Mouse (Mus musculus) cerebellum, adult 9-10 months (tissue): ENCODE results near the gene Casc1.

Source experiments
- DNase-seq: peaks from one replicate; pipeline ENCODE4 v3.0.0; 2022

The Casc1 gene

GRCm38 (mm10) chr6:145210816-145211338 is at the start of gene Casc1, which contains the start of gene Etfrf1:
Gene Casc1, minus strand, starts transcription at chr6:145211005.
Gene Etfrf1, plus strand, starts transcription at chr6:145211134.
- DNase-seq, result peak; percentile 100

- no peak for DNase-seq
Observed at GRCm38 (mm10) chr6:145256701-145257073, 45.9 kb upstream of the Casc1 start.

GRCm38 (mm10) chr6:145255952-145256700 is 45.3 kb upstream of the Casc1 start:
- DNase-seq, result no peak

GRCm38 (mm10) chr6:145250820-145251219 is 40.0 kb upstream of the Casc1 start:
- DNase-seq, result no peak

- peak; percentile 85 for DNase-seq
Observed at GRCm38 (mm10) chr6:145250185-145250791, 39.5 kb upstream of the Casc1 start, which contains the start of gene Kras. Gene Kras, minus strand, starts transcription at chr6:145250239.

- peak; percentile 64 for DNase-seq
Observed at GRCm38 (mm10) chr6:145249291-145250184, 38.7 kb upstream of the Casc1 start.

- no peak for DNase-seq
Observed at GRCm38 (mm10) chr6:145247886-145248285, 37.1 kb upstream of the Casc1 start.

- DNase-seq, result no peak
Observed at GRCm38 (mm10) chr6:145246841-145247240, 36.0 kb upstream of the Casc1 start.

GRCm38 (mm10) chr6:145242521-145242920 is 31.7 kb upstream of the Casc1 start:
- peak; percentile 45 for DNase-seq

- no peak for DNase-seq
Observed at GRCm38 (mm10) chr6:145240285-145240684, 29.5 kb upstream of the Casc1 start.

GRCm38 (mm10) chr6:145237148-145237547 is 26.3 kb upstream of the Casc1 start:
- no peak for DNase-seq

GRCm38 (mm10) chr6:145235367-145235766 is 24.6 kb upstream of the Casc1 start:
- DNase-seq, result no peak

- no peak for DNase-seq
Observed at GRCm38 (mm10) chr6:145234391-145234790, 23.6 kb upstream of the Casc1 start.

GRCm38 (mm10) chr6:145226296-145226695 is 15.5 kb upstream of the Casc1 start:
- no peak for DNase-seq

GRCm38 (mm10) chr6:145224246-145224645 is 13.4 kb upstream of the Casc1 start:
- DNase-seq, result no peak

GRCm38 (mm10) chr6:145215826-145216225 is 5.0 kb upstream of the Casc1 start:
- no peak for DNase-seq

GRCm38 (mm10) chr6:145213916-145214315 is 3.1 kb upstream of the Casc1 start:
- no peak for DNase-seq

GRCm38 (mm10) chr6:145211376-145212305 is 836 bp upstream of the Casc1 start:
- DNase-seq, result peak; percentile 39

- DNase-seq, result peak; percentile 73
Observed at GRCm38 (mm10) chr6:145210056-145210680, 637 bp downstream of the Casc1 start.

GRCm38 (mm10) chr6:145205142-145205541 is 5.7 kb downstream of the Casc1 start:
- no peak for DNase-seq

- DNase-seq, result no peak
Observed at GRCm38 (mm10) chr6:145204440-145204839, 6.4 kb downstream of the Casc1 start.
